7 mouse cellular contexts compared by ENCODE assay signal in genomic region chr1:55363586-55363985, GRCm38 (mm10). TPM values are rescaled to one million over a fixed set of nuclear protein-coding genes. Genes with fewer than 3 reads are reported as not detected.
DNase-seq lines count a peak whose midpoint lies in the region; ATAC-seq and TF ChIP-seq lines count a peak whose summit lies in the region.

No protein-coding gene starts in this region.

- WGBS in forebrain, embryonic 10.5 days = 2% methylated on average over 27 of the region's 27 CpGs

- no peaks in the 10 kb centered on the region for H3K36me3 ChIP-seq in E14TG2a.4 (ENCODE audit: insufficient read depth, low read length)
- H3K36me3 ChIP-seq in forebrain, embryonic 10.5 days (replicated peaks) = no peaks in the 10 kb centered on the region

- peak; percentile 100 for ATAC-seq in activated CD4-positive, CD25-positive, alpha-beta regulatory T cell, adult 4 months
- peak; percentile 98 to 99 for ATAC-seq in hematopoietic stem cell, adult 5-6 weeks (replicated peaks in 1 of 2; ENCODE audit: insufficient read depth in 1 of 2, low FRiP score in 2 of 2, low TSS enrichment in 1 of 2, low read depth in 1 of 2, poor library complexity in 2 of 2, severe bottlenecking in 2 of 2)
- ATAC-seq in megakaryocyte-erythroid progenitor cell, adult 5-6 weeks (replicated peaks; ENCODE audit: low FRiP score, low TSS enrichment, poor library complexity, severe bottlenecking) = peak; percentile 100

- peaks cover 40% of the 10 kb centered on the region for H3K27me3 ChIP-seq in E14TG2a.4 (ENCODE audit: insufficient read depth, low read length)
- H3K27me3 ChIP-seq in forebrain, embryonic 10.5 days (ENCODE audit: poor library complexity, severe bottlenecking) = peaks cover 40% of the 10 kb centered on the region

- H3K4me1 ChIP-seq in E14TG2a.4 (replicated peaks; ENCODE audit: low read depth, low read length) = peaks cover 6% of the 10 kb centered on the region; the same call in 1 of the 2 replicates
- peaks cover 9% of the 10 kb centered on the region for H3K4me1 ChIP-seq in forebrain, embryonic 10.5 days

- H3K4me3 ChIP-seq in E14TG2a.4 (replicated peaks; ENCODE audit: low read length) = peak overlapping the region; percentile 81
- H3K4me3 ChIP-seq in forebrain, embryonic 10.5 days = peak overlapping the region; percentile 58

- H3K27ac ChIP-seq in forebrain, embryonic 10.5 days = peak overlapping the region; percentile 35; the same call in 1 of the 2 replicates

- DNase-seq in forebrain, embryonic 10.5 days (ENCODE audit: extremely low spot score, low spot score) = peak; percentile 49
- peak; percentile 3 to 7 for DNase-seq in layer of hippocampus, postnatal 14 days (ENCODE audit: low spot score in 2 of 2)
- DNase-seq in spleen, postnatal 36 days (ENCODE audit: low spot score in 2 of 2) = peak; percentile 69 to 71

- TF ChIP-seq CTCF in E14TG2a.4 (conservative IDR thresholded peaks at IDR 0.05; ENCODE audit: low read length) = no peak

- H3K9me3 ChIP-seq in E14TG2a.4 (ENCODE audit: low read length) = no peaks in the 10 kb centered on the region
- H3K9me3 ChIP-seq in forebrain, embryonic 10.5 days = peaks cover 9% of the 10 kb centered on the region

RNA-seq across cellular contexts. Expression of gene Boll, which starts 0.3 kb away (rescaled TPM):
- under 1 TPM in 1 of 2 experiments, not detected in 1; 0.33 TPM for polyA plus RNA-seq in activated CD4-positive, CD25-positive, alpha-beta regulatory T cell, adult 4 months (2017; shearing (Covaris generic))
- 0.20 and 0.30 TPM in 2 replicates for polyA plus RNA-seq in forebrain, embryonic 10.5 days (2016; fragmentation: Nextera tagmentation; extraction: Ambion mirVana)
- total RNA-seq in hematopoietic stem cell, adult 5-6 weeks (2017) = 0.63 and 1.5 TPM in 2 replicates
- under 1 TPM in 1 of 2 experiments, not detected in 1; 0.39 TPM for total RNA-seq in layer of hippocampus, postnatal 14 days (2021)
- total RNA-seq in megakaryocyte-erythroid progenitor cell, adult 5-6 weeks (2014; fragmentation: Nextera tagmentation) = 0.40 and 1.9 TPM in 2 replicates
- not detected in 2 replicates for total RNA-seq in megakaryocyte-erythroid progenitor cell, adult 5-6 weeks (2017)

RNA-seq across cellular contexts. Expression of gene Plcl1, which starts 42.1 kb away (rescaled TPM):
- polyA plus RNA-seq in activated CD4-positive, CD25-positive, alpha-beta regulatory T cell, adult 4 months (2017; shearing (Covaris generic)) = 1 to 10 TPM; 1.5 to 2.6 TPM
- polyA plus RNA-seq in forebrain, embryonic 10.5 days (2016; fragmentation: Nextera tagmentation; extraction: Ambion mirVana) = 0.68 and 0.87 TPM in 2 replicates
- total RNA-seq in hematopoietic stem cell, adult 5-6 weeks (2017) = 2.6 and 3.3 TPM in 2 replicates
- total RNA-seq in layer of hippocampus, postnatal 14 days (2021) = 10 to 100 TPM; 19.8 to 20.5 TPM
- 0.07 TPM in 1 of 2 replicates, not detected in the other for total RNA-seq in megakaryocyte-erythroid progenitor cell, adult 5-6 weeks (2014; fragmentation: Nextera tagmentation)
- total RNA-seq in megakaryocyte-erythroid progenitor cell, adult 5-6 weeks (2017) = not detected in 2 replicates

Comparison
In these comparisons a context has a peak if more than half of its experiments do, and no peak if none do; other contexts are left out.
1. Peak in every context shown above with its lines: DNase-seq, ATAC-seq, H3K4me3 ChIP-seq and H3K27ac ChIP-seq.
2. DNase-seq: peak in every context shown above with its lines; median percentile 70 in spleen, postnatal 36 days; 49 in forebrain, embryonic 10.5 days; 5 in layer of hippocampus, postnatal 14 days.